In genomic region chr6:72380131-72380770, GRCm38 (mm10) we compare ENCODE assay signal across 8 mouse cellular contexts. TPM values are rescaled to one million over a fixed set of nuclear protein-coding genes. Genes with fewer than 3 reads are reported as not detected.
DNase-seq lines count a peak whose midpoint lies in the region; ATAC-seq and TF ChIP-seq lines count a peak whose summit lies in the region.

TSS of gene Vamp5 (minus strand) at chr6:72380468.

- under 1% methylated on average over 49 of the region's 49 CpGs for WGBS in liver, embryonic 13.5 days (ENCODE audit: insufficient replicate concordance)

- H3K36me3 ChIP-seq in liver, embryonic 13.5 days: peaks cover 11% of the 10 kb centered on the region
- no peaks in the 10 kb centered on the region for H3K36me3 ChIP-seq in testis, adult 2 months (ENCODE audit: control insufficient read depth, insufficient read depth, low read length)

- no peak; the same call in 1 of the 2 replicates for TF ChIP-seq POLR2A in testis, adult 2 months (IDR thresholded peaks at IDR 0.05; ENCODE audit: control insufficient read depth, low read depth, low read length)

- peak; percentile 70 for ATAC-seq in common myeloid progenitor, adult 5-6 weeks (replicated peaks; ENCODE audit: low read depth, poor library complexity, severe bottlenecking)
- ATAC-seq in inflammation-experienced regulatory T-cells, adult 6 months: peak; percentile 84
- ATAC-seq in liver, embryonic 13.5 days (ENCODE audit: low read depth): peak; percentile 84

- no peaks in the 10 kb centered on the region for H3K27me3 ChIP-seq in liver, embryonic 13.5 days
- H3K27me3 ChIP-seq in testis, adult 2 months (ENCODE audit: control insufficient read depth, insufficient read depth, low read length): peaks cover 2% of the 10 kb centered on the region; the same call in 1 of the 2 replicates

- H3K4me1 ChIP-seq in liver, embryonic 13.5 days (replicated peaks): peaks cover 92% of the 10 kb centered on the region
- peaks cover 10% of the 10 kb centered on the region for H3K4me1 ChIP-seq in testis, adult 2 months (ENCODE audit: control insufficient read depth, insufficient read depth, low read length)

- H3K4me3 ChIP-seq in liver, embryonic 13.5 days (replicated peaks): peak within 1 kb of the TSS; percentile 82
- peak within 1 kb of the TSS; percentile 88 for H3K4me3 ChIP-seq in testis, adult 2 months (ENCODE audit: control insufficient read depth, low read depth, low read length)

- intact Hi-C loops in left cerebral cortex, postnatal 4 days (cut with DNase I): no loop called here
- intact Hi-C loops in left cerebral cortex, postnatal 14 days (cut with DNase I): no loop called here
- intact Hi-C loops in gastrocnemius, postnatal 36 days (cut with DNase I): no loop called here

- DNase-seq in left cerebral cortex, postnatal 4 days: peak; percentile 40
- no peak for DNase-seq in left cerebral cortex, postnatal 14 days (ENCODE audit: low spot score in 2 of 2)
- DNase-seq in gastrocnemius, postnatal 36 days: peak; percentile 79
- peak; percentile 84 for DNase-seq in liver, embryonic 13.5 days
- DNase-seq in naive thymus-derived CD4-positive, alpha-beta T cell, adult 2 months (ENCODE audit: low read depth): peak; percentile 92

- peak within 1 kb of the TSS; percentile 90 for H3K9ac ChIP-seq in liver, embryonic 13.5 days

- no peak for TF ChIP-seq CTCF in testis, adult 2 months (IDR thresholded peaks at IDR 0.05; ENCODE audit: control insufficient read depth, insufficient read depth, insufficient replicate concordance, low read depth, low read length)

- H3K4me2 ChIP-seq in liver, embryonic 13.5 days: peak within 1 kb of the TSS; percentile 84

- H3K27ac ChIP-seq in liver, embryonic 13.5 days: peak within 1 kb of the TSS; percentile 94
- peak within 1 kb of the TSS; percentile 76 for H3K27ac ChIP-seq in testis, adult 2 months (ENCODE audit: control insufficient read depth, insufficient read depth, low read depth, low read length)

- H3K9me3 ChIP-seq in liver, embryonic 13.5 days (replicated peaks): no peaks in the 10 kb centered on the region

RNA-seq across cellular contexts. Expression of gene Vamp5, which starts in this region (rescaled TPM):
- total RNA-seq in left cerebral cortex, postnatal 4 days (2021): 1 to 10 TPM; 5.9 to 8.4 TPM
- total RNA-seq in left cerebral cortex, postnatal 14 days (2021): 1 to 10 TPM; 4.2 to 7.1 TPM
- total RNA-seq in common myeloid progenitor, adult 5-6 weeks (2017): 83.8 and 85.7 TPM in 2 replicates
- 100 to 1,000 TPM in 1 of 2 experiments, 10 to 100 TPM in 1; 83.0 to 107 TPM for total RNA-seq in gastrocnemius, postnatal 36 days (2021)
- polyA plus RNA-seq in inflammation-experienced regulatory T-cells, adult 6 months (2017; shearing (Covaris generic)): 10 to 100 TPM; 67.7 to 70.9 (median 69.7) TPM
- polyA plus RNA-seq in liver, embryonic 13.5 days (2015; fragmentation: Nextera tagmentation; extraction: Ambion mirVana): 99.0 and 99.7 TPM in 2 replicates
- polyA plus RNA-seq in testis, adult 2 months (2012; rRNA removed): 25.8 and 26.6 TPM in 2 replicates

Comparison
In these comparisons a context has a peak if more than half of its experiments do, and no peak if none do; other contexts are left out.
1. DNase-seq: peak in left cerebral cortex, postnatal 4 days (single experiment), gastrocnemius, postnatal 36 days (2 of 2), liver, embryonic 13.5 days (single experiment) and naive thymus-derived CD4-positive, alpha-beta T cell, adult 2 months (single experiment); none in left cerebral cortex, postnatal 14 days (0 of 2).
2. Peak in every context shown above with its lines, with median percentiles within 50 percentile points of each other: ATAC-seq.